Mouse (Mus musculus) embryonic stem cell, embryonic (primary cell): ENCODE data around the gene Ppp1r14c.

Experiments
- CTCF ChIA-PET, 4 experiments: fragments of 300-600 bp in 2 of 4; fragments of 350-600 bp in 2 of 4; sonication (Branson Sonifier 250); formaldehyde crosslinking; loops; one replicate each; lab custom pipeline; 2022; ENCODE audit warnings: inconsistent platforms in 2 of 4; lab: Charles Lee
- POLR2A ChIA-PET, 4 experiments: fragments of 300-600 bp in 2 of 4; fragments of 350-600 bp in 2 of 4; sonication (Branson Sonifier 250); formaldehyde crosslinking; loops; one replicate each; lab custom pipeline; 2022; ENCODE audit warnings: antibody characterized with exemption in 4 of 4, inconsistent platforms in 1 of 4; lab: Charles Lee

The Ppp1r14c gene

DNA sequence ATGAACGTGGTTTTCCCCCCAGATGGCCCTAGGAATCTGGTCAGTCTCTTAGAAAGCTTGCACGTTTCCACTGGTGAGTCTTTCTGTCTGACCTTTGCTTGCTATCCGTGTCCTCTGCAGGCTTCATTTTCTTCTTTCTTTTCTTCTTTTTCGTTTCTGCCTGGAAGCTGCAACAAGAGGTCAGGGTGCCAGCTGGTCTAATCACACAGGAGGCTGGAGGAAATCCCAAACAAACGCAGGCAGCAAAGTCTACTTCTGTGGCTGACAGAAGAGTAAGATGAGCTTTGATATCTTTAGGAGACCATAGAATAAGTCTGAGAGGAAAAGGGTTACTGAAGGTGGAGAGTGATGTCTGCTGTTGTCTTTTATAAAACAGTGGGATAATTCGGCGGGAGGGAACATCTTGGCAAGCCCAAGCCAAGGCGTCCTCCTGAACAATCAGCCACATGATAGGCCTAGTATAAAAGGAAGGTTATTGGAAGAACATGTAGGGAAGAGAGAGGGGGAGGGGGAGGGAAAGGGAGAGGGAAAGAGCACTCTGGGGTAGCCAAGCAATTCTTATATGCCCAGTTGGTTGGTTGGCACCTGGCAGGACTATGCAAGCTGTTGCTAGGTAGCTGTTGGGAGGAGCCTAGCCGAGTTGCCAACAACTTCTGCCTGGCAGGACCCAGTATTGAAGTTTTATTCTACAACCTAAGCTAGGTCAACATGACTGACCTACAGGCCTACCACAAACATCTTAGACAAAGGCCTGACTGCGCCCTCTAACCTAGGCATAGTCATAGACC is 30.3 kb downstream of the Ppp1r14c start:
- ChIA-PET CTCF (interaction anchor here in 1 of 4 experiments (0.5 to 0.6 kb wide), 2 partner anchors 139 to 179 kb away, joined by 3 to 5 read pairs; no protein-coding TSS in a partner anchor), POLR2A (interaction anchor here in 1 of 4 experiments (0.7 kb wide), 1 partner anchor 11 kb away, joined by 3 read pairs; no protein-coding TSS in a partner anchor)

DNA sequence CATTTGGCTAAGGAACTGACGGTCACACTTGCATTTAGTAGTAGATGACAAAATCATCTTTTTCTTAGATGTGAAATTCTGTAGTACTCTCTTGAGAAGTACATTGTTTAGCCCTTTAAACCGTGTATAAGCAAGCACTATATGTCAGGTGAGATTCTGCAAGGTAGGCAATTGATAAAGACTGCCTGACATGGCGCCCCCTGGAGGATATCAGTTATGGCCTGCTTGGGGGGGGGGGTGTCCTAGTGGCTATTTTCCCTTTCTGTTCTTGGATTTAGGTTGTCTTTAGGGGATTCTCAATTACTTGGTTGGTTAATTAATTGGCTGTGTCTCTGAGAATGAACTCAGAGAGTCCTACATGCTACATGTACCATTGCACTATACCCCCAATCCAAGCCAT is 31.5 kb downstream of the Ppp1r14c start:
- POLR2A ChIA-PET, result no interaction called here
- CTCF ChIA-PET, result no interaction called here

DNA sequence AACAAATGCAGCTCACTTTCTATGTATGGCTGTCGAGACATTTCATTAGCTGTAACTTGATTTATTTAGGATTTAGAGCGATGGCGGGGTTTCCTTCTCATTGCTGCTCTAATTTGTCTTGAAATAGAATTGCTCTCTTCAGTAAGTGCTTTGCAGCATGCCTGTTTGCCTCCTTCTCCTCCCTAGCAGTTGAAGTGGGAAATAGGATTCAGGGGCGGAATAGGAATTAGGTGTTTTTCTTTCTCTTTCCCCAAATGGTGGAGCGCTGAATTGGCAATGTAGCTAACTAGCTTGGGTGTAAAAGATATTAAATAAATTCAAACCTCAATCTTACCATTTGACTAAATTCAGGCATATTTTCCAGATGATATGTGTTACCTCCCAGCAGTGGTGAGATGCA is 32.2 kb downstream of the Ppp1r14c start:
- POLR2A ChIA-PET, result no interaction called here

DNA sequence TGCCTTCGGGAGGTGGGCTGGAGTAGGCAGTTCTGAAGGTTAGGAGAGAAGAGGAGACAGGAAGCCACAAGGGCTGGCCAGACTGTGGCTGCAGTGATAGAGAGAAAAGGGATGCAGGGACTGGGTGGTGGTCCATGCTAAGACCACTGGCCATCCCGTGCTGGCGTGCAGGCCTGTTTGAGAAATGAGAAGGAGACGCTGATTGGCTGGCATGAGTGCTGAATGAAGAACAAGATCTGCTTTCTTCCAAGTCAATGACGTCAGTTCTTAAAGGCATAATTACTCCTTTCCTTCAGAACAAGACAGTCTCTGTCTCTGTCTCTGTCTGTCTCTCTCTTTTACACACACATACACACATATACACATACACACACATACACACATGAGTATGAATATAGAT is 36.4 kb downstream of the Ppp1r14c start:
- POLR2A ChIA-PET, result no interaction called here
- CTCF ChIA-PET, result no interaction called here

More for the DNA sequence above, 32.2 kb downstream of the Ppp1r14c start:
- CTCF ChIA-PET, result no interaction called here

DNA sequence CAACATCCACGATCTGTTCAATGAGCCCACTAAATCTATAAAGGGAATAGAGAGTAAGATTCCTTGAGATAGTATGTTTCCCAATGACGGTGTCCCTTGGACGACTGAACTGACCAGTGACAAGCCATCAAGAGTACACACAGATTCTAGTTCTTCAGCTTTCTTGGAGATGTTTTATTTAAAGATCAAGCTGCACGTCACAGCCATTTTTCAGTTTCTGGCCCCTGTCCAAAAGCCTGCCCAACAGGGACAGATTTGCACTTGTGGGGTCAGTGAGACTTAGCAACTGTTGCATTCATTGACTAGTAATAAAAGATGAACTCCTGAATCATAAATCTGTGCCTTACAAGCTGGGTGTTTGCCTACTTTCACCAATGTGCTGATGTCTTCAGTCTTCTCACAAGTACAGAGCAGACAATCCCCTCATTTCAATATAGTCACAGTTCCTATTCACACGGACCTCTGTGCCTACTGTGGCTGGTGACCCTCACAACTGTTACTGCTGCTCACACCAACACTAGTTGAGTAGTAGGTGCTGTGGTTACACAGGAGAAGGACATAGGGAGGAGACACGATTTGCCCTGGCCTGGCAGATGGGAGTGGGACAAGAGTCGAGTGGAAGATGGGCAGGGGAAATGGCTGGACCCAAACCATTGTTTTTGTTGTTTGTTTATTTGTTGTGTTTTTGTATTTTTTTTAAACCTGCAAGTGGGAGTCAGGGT is 37.7 kb downstream of the Ppp1r14c start:
- ChIA-PET CTCF (no interaction called here), POLR2A (no interaction called here)

DNA sequence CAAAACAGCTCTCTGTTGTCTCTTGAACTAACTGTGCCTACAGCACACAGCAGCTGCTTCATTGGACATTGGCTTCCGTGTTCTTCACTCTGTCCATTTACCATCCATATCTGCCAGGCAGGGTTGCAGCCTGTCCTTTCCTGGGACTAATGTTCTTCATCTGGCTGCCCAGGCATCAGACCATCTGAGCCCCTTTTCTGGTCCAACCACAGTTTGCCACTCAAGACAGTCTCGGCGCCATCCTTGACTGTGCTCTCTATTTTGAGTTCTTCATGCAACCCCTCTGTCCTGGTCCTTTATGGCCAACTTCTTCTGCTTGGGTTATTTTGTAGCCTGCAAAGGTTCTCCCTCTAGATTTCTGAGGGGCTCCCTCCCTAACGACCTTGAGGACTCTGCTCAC is 38.5 kb downstream of the Ppp1r14c start:
- POLR2A ChIA-PET, result no interaction called here
- CTCF ChIA-PET, result no interaction called here

DNA sequence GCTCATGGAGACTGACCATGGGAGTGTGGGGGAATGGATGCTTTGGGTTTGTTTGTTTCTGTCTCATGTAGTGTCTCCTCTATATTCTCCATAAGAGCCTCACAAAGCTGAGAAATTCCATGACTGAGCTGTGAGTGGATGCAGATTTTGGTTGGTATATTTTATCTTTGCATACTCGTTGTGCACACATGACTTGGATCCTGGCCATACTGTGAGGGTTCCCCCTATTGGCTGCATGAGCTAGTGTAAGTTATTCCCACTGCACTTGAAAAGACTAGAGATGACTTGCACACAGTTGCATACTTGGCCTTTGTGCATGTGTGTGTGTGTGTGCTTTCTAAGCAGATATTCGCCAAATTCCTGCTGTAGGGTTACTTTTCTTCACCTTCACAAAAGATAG is 40.4 kb downstream of the Ppp1r14c start:
- CTCF ChIA-PET, result interaction anchor here in 2 of 4 experiments (0.7 to 1.0 kb wide), 3 partner anchors 9 to 445 kb away, joined by 3 read pairs; no protein-coding TSS in a partner anchor
- POLR2A ChIA-PET, result interaction anchor here in 2 of 4 experiments (0.5 to 1.1 kb wide), 2 partner anchors 39 to 1043 kb away, joined by 3 read pairs; no protein-coding TSS in a partner anchor

DNA sequence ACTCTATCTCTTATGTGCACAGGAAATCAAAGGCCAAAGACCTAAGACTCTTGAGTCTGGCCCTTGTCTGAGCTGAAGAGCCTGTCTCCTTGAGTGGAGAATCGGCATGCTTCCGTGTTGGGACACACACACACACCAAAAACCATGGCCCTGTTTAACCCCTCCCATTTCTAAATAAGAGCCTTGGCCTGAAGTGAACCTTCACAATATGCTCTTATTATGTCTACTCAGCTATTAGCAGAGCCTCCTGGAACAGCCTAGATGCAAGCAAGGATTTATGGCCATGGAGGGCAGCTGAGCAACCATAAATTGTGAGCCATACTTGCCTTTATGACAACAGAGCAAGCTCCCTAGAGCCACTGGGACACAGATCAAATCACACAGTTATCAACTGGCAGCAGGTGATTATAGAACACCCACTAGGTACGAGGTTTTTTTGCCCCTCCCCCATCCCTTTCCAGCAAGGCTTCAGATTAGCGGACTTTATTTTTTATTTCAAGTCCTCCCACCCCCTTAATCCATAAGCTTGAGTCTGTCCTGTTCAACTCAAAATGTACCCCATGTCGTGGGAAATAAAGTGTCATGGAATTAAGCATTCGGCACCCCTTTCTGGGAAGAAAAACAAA is 42.3 kb downstream of the Ppp1r14c start:
- ChIA-PET CTCF (no interaction called here), POLR2A (no interaction called here)

DNA sequence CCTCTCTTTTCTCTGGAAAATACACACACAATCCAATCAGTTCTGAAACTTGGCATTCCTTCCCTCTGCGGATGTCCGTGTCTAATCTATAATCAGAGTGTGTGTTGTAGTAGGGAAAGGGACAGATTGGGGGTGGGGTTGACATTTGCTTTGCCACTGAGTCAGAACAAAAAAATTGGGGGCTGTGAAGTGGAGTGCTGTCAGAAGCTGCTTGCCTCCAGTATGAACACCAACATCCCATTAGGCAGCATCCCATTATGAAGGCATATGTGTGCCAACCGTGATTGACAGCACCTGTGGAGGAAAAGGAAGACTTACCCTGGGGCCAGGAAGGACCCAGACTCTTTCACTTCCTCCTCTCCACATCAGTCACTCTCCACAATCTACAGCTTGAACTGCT is 42.8 kb downstream of the Ppp1r14c start:
- CTCF ChIA-PET, result no interaction called here

DNA sequence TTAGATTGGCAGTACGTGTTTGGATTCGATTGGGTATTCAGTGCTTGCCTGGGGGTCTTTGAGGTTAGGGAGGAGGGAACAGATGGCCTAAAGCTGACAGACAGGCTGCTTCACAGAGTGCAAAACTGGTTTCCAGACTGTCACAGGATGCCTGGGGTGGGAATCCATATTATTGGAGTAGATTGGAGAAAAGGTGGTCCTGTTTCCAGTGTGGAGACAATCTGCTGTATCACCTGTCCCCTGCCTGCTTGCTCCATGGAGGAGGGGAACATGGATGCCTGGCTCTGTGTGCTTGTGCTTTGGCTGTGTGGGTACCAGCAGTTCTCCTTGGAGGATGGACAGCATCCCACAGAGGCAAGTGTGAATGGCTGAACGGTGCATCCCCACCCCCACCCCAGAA is 45.4 kb downstream of the Ppp1r14c start:
- CTCF ChIA-PET, result no interaction called here
- POLR2A ChIA-PET, result no interaction called here

More for the DNA sequence above, 42.8 kb downstream of the Ppp1r14c start:
- POLR2A ChIA-PET, result no interaction called here

DNA sequence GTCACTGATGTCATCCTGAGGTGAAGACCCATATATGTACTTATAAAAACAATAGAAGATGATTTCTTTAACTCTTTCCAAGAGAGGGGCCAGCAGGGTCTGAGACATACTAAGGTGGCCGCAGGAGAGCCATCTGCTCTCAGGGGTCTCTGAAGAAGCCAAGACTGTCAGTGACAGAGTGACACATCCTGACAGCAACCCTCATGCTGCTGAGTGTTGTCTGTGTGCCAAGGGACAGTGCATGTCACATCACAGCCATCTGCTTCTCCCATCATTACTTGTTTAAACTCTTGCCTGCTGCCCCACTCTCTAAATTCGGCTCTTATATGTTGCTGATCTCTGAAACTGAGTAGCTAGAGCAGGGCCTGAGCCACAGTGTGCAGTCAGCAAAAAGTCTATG is 45.8 kb downstream of the Ppp1r14c start:
- CTCF ChIA-PET, result no interaction called here
- POLR2A ChIA-PET, result no interaction called here

DNA sequence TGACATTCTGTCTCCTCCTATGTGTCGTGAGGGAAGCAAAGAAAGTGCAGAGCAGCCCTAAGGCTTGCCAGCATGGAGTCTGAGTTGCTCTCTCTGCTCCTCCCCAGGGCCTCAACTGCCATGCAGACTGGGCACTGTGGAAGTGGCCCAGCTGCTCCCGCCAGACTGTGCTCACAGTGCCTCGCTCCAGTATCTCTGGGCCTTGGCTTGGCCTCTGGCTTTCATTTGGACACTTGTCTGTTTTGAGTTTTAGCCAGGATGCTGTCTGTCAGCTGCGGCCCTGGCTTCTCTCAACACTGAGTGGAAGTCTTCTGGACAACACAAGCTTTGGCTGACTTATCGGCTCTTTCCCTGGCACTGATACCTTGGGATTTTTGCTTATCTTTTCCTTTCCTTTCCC is 49.0 kb downstream of the Ppp1r14c start:
- ChIA-PET POLR2A (no interaction called here), CTCF (interaction anchor here in 2 of 4 experiments (0.6 to 1.1 kb wide), 2 partner anchors 8 to 612 kb away, joined by 3 read pairs; no protein-coding TSS in a partner anchor)

DNA sequence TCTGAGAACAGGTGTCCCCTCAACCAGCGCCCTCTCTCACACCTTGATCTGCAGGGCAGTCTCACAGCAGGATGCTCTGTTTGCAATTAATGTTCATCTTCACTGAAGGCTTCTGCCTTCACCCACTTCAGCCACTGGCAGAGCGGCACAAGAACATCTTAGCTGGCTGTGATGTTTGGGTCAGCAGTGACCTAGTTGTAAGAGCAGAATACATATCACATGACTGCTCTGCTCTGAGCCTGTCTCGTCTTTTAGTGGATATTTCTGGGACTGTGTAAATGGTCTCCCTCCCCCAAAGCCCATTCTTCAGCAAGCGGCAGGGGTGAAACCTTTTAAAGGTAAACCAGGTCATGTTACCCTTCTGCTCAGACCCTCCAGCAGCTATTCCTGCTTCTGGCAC is 50.7 kb downstream of the Ppp1r14c start:
- CTCF ChIA-PET, result no interaction called here
- POLR2A ChIA-PET, result no interaction called here

DNA sequence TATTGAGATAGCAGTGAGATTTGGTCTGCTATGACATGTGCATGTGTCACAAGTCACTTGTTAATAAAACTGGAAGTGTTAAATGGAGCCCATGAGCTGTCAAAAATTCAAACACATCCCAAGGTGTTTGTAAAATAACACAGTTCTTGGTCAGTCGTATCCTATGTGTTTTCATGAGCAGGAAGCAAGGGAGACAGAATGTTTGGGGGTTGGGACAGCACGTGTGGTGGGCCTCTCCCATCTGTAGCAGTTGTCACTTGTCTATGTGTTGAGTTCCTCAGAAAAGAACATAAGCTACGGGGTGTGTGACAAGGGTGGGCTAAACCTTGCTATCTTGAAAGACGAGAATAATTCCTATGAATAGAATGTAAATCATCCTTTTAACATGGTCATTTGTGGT is 51.6 kb downstream of the Ppp1r14c start:
- POLR2A ChIA-PET, result no interaction called here

DNA sequence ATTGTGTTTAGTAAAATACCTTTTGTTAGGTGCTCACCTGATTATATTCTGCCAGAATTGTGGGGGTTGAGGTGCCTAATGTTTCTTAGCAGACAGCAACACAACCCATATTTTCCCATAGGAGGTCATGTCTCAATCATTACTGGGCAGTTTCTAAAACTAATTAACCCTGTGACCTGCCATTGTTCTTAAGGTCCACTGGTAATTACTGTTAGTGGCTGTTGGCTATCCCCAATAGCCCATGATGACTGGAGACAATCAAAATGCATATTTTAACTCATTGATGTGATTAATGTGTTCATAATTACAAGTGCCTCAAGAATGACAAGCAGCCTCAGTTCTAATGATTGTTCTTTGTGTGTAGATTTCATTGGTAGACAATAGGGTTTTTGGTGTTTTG is 58.2 kb downstream of the Ppp1r14c start:
- POLR2A ChIA-PET, result no interaction called here

More for the DNA sequence above, 51.6 kb downstream of the Ppp1r14c start:
- CTCF ChIA-PET, result no interaction called here

DNA sequence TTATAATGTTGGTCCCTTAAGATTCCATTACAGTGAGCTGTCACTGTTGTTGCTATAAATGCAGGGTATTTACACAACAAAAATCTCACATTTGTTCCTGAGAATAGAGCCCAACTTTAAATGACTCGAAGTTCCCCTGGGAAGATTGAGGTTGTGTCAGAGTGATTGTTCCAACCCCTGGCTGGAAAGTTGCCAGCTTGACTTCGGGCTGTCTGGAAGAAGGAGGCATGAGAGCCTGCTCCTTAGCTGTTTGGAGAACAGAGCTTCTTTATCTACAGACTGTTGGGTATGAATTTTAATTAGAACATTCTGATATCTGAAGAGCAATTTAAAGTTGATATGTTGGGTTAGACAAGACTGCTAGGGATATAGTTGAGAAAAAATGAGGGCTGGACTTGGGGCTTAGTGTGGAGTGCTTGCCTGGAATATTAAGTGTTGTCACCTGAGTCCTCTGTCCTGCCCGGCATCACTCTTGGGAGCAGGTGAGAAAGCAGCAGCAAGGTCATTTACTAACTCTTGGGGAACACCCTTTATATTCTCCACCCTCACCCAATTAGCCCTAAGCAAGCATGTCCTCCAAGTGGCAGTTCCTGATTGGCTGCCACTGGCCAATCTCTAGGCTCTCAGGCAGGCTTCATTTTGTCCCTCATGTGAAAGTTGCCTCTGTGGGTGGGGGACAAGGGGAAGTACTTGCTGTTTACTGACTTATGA is 62.0 kb downstream of the Ppp1r14c start:
- ChIA-PET POLR2A (no interaction called here), CTCF (no interaction called here)

More for the DNA sequence above, 58.2 kb downstream of the Ppp1r14c start:
- CTCF ChIA-PET, result no interaction called here

DNA sequence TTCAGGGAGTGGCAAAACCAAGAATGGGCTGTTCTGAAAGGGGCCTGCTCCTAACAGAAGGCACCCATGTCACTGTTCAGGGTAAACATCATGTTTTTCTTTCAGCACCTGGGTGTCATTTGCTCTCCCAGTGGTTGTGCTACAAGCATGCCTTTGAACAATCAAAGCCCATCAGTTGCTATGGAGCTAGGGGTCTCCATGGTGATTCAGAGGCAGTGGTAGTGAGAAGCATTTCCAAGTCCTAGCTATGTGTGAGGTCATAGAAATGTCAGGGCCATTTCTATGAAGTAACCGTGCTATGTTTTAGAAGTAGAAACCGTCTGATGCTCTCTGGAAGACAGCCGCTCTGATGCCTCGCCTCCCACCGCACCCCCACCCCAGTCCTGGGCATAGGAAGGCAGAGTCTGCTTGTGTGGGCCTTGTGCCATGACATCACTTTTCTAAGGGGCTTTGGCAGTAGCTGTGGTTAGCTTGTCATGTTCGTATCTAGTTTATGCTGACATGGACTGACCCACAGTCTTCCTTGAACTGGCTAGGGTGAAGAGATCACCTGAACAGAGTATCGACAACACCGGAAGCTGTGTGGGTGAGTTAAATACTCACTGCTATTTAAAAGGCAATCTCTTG is 69.1 kb downstream of the Ppp1r14c start:
- POLR2A ChIA-PET, result no interaction called here
- CTCF ChIA-PET, result interaction anchor here in 1 of 4 experiments (0.6 kb wide), 1 partner anchor 257 kb away, joined by 3 read pairs; no protein-coding TSS in a partner anchor

DNA sequence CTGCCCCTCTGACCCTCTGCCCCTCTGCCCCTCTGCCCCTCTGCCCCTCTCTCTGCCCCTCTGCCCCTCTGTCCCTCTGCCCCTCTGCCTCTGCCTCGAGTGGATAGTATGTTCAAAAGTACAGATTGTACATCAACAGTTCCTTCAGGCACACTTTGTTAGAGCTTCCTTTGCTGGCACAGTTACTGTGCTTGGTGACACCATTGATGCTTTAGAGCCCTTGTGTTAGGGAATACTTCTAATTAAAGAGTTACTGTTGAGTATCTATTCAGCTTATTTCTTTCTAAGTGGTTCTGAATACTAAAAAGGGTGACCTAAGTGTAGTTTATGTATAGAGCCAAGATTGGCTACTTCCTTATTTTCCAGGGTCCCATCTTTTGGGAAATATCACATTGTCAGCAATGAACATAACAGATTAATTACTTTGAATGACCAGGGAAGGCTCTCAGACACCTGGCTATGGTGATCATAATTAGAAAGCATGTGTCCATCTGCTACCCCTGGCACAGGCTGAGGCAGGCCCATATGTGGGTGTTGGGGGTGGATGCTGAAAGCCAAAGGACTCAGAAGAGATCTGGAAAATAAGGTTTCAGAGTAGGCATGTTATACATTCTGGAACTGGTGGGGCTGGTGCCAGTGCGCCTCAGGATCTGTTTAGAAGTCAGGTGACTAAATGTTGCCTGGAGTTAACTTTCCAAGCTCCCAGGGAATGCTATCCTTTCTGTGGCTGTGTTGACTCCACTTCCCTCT is 75.0 kb downstream of the Ppp1r14c start:
- ChIA-PET CTCF (no interaction called here), POLR2A (interaction anchor here in 1 of 4 experiments (0.6 kb wide), 1 partner anchor 12 kb away, joined by 3 read pairs; no protein-coding TSS in a partner anchor)
